Mouse (Mus musculus): ENCODE data around the gene Btf3l4. TPM values are rescaled to one million over a fixed set of nuclear protein-coding genes. Genes with fewer than 3 reads are reported as not detected.
A peak's percentile ranks its signal among the peaks of the same experiment; 100 is the strongest.

The Btf3l4 gene
- total RNA-seq (2022) = 10 to 100 TPM; 71.7 to 87.3 (median 80.1) TPM

GRCm38 (mm10) chr4:108832916-108833827 lies at the start of gene Btf3l4:
Gene Btf3l4, minus strand, starts transcription at chr4:108833614.
- DNase-seq (ENCODE audit: low spot score) = peak; percentile 88

- DNase-seq (ENCODE audit: low spot score) = no peak
Measured at GRCm38 (mm10) chr4:108878963-108879822, 45.8 kb upstream of the Btf3l4 start, which contains the start of gene Rab3b. Gene Rab3b, plus strand, starts transcription at chr4:108879063.

DNA sequence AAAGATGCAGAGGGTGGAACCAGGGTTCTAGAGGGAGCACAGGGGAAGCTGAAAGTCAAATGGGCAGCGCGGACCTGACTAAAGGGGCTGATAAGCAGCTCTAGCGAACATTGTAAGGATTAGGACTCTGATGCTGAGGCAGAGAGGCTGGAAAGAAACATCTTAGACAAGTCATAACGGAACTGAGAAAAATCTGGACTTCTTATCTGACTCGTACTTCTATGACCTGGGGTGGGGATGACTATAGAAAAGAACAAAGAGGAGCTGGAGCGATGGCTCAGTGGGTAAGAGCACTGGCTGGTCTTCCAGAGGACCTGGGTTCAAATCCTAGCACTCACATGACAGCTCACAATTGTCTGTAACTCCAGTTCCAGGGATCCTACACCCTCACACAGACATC lies 44.5 kb upstream of the Btf3l4 start:
- DNase-seq (ENCODE audit: low spot score) = no peak

- no peak for DNase-seq (ENCODE audit: low spot score)
Measured at GRCm38 (mm10) chr4:108873746-108874145, 40.3 kb upstream of the Btf3l4 start.

- DNase-seq (ENCODE audit: low spot score) = peak; percentile 83
Measured at GRCm38 (mm10) chr4:108869730-108870374, 36.4 kb upstream of the Btf3l4 start.

DNA sequence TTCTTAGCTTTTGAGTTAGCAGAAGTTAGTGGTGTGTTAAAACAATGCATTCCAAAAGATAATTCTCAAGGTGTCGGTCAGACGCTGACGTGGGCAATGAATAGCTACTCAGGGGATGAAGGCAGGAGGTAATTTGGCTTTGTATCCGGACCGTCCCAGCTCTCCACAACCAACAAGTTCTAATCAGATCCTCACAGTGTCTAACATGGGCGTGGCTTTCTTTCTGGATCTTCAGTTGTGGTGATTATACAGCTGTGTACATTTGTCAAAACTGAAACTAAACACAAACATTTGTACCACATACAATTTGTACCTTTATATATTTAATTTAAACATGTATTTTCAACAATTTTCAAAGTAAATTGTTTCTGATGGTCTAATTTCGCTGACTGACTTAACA lies 33.4 kb upstream of the Btf3l4 start:
- DNase-seq (ENCODE audit: low spot score) = no peak

GRCm38 (mm10) chr4:108848505-108848848 lies 15.1 kb upstream of the Btf3l4 start, which contains the start of gene A730015C16Rik:
Gene A730015C16Rik, minus strand, starts transcription at chr4:108848619.
- DNase-seq (ENCODE audit: low spot score) = no peak

GRCm38 (mm10) chr4:108847715-108848504 lies 14.5 kb upstream of the Btf3l4 start, which contains the start of gene Kti12:
Gene Kti12, plus strand, starts transcription at chr4:108847785.
- DNase-seq (ENCODE audit: low spot score) = peak; percentile 92

GRCm38 (mm10) chr4:108845824-108846569 lies 12.6 kb upstream of the Btf3l4 start:
- no peak for DNase-seq (ENCODE audit: low spot score)

- no peak for DNase-seq (ENCODE audit: low spot score)
Measured at GRCm38 (mm10) chr4:108843336-108843735, 9.9 kb upstream of the Btf3l4 start.

- no peak for DNase-seq (ENCODE audit: low spot score)
Measured at GRCm38 (mm10) chr4:108841920-108842578, 8.6 kb upstream of the Btf3l4 start.

- peak; percentile 42 for DNase-seq (ENCODE audit: low spot score)
Measured at GRCm38 (mm10) chr4:108838031-108838430, 4.6 kb upstream of the Btf3l4 start.

DNA sequence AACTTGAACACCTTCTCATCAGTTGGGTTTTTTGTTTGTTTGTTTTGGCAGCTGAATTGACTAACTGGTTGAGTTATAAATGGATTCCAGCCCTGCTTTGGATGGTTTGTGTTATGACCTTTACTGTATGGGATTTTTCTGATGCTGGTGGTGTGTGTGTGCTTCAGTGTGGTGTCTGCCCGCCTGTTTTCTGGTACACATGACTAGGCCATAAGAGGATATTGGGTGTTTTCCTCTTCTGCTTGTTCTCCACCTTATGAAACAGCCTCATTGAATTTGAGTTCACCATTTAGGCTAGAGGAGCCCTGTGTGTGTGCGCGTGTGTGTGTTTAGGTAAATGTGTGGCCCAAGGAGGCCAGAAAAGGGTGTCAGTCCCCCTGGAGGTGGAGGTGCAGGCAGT lies 2.1 kb upstream of the Btf3l4 start:
- no peak for DNase-seq (ENCODE audit: low spot score)

- no peak for DNase-seq (ENCODE audit: low spot score)
Measured at GRCm38 (mm10) chr4:108834971-108835311, 1.5 kb upstream of the Btf3l4 start.

GRCm38 (mm10) chr4:108834115-108834970 lies 929 bp upstream of the Btf3l4 start, which contains the start of gene Txndc12:
Gene Txndc12, plus strand, starts transcription at chr4:108834601.
- peak; percentile 91 for DNase-seq (ENCODE audit: low spot score)

- DNase-seq (ENCODE audit: low spot score) = no peak
Measured at GRCm38 (mm10) chr4:108833828-108834114, 357 bp upstream of the Btf3l4 start.

GRCm38 (mm10) chr4:108830698-108831097 lies 2.7 kb downstream of the Btf3l4 start:
- DNase-seq (ENCODE audit: low spot score) = no peak

DNA sequence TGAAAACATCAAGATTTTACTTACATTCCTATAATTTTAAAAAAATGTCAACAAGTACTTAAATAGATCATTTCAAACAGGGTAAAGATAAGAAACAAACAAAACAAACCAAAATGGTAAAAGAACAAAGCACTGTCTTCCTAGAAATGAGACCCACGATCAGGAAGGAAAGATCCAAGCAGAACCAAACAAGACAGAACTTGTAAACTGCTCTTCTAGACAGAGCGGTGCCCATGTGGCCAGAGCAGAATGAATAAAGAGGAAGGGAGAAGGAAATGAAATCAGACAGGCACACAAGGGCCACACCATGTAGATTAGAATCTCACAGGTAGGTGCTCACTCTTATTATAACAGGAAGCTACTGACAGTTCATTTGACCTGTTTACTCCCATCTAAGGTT lies 6.8 kb downstream of the Btf3l4 start:
- no peak for DNase-seq (ENCODE audit: low spot score)

DNA sequence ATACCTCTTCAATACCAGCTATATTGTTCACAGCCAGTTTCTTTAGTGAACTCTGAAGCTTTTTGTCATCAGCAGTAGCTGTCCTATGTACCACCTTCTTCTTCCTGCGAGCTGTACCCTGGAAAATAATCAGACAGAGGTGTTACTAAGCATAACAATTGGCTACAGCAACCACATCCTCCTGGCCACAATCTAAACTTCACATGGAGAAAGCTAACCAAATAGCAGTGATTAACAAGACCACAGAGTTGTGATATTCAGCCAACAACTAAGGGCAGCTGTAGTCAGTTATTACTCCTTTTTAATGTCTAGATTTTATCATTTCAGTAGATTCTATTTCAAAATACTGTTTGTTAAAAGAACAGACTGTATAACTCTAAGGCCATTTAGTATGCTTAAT lies 7.3 kb downstream of the Btf3l4 start:
- DNase-seq (ENCODE audit: low spot score) = no peak

All from heart, adult 8-10 months (tissue).